Mouse (Mus musculus) heart, adult 2 months (tissue): ENCODE measurements at regions not wholly inside any gene's neighbourhood (a gene's known extent, or its start where the extent isn't known, plus 50 kb on each side); places are given as distances from the start of the nearest gene placed in this dataset.

Experiments
- CTCF ChIP-seq: fragments of 200-600 bp; IDR thresholded peaks from 2 replicates; pipeline ENCODE4 v1.8.1; 2022; ENCODE audit warnings: antibody characterized with exemption, mild to moderate bottlenecking, moderate library complexity
- POLR2A ChIP-seq: fragments of 200-500 bp; IDR thresholded peaks from 2 replicates; pipeline ENCODE4 v1.6.1; 2011; ENCODE audit warnings: mild to moderate bottlenecking, low read depth, low read length, control low read depth; ENCODE audit not compliant: insufficient read depth

GRCm38 (mm10) chr9:112771981-112772380, 536.2 kb upstream of the Arpp21 start:
- no peak for TF ChIP-seq POLR2A
- no peak for TF ChIP-seq CTCF
